Mouse (Mus musculus): ENCODE measurements around the gene 9630041A04Rik.

GRCm38 (mm10) chr9:101940182-101940581 lies 78.5 kb downstream of the 9630041A04Rik start:
- TF ChIP-seq CTCF (IDR thresholded peaks at IDR 0.05; ENCODE audit: extremely low read depth, insufficient read depth, insufficient read length, insufficient replicate concordance) (no peak), POLR2A (IDR thresholded peaks at IDR 0.05; ENCODE audit: low read depth, low read length) (no peak)
